In the genomic region with DNA sequence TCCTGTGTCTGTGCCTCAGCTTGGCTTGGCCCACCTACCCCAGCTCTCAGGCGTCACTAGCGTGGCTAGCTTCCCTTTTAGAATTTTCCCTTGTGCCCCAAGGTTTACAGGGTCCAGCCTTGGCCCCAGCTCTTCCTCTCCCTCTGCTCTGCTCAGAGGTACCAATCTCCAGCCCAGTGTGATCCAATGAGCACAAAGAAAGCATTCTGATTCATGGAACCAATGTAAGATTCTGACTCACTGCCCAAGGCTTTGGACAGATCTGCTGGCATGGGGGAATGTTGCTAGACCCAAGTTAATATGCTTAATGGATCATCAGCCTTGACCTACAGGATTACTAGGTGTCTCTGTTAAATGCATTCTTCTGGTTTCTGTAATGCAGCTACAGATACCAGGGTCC, we compare ENCODE assay signal across 16 mouse cellular contexts.
"Had no signal": no experiment of that assay in that cellular context is flagged by ENCODE, and none has a peak within 500 bp of the region (broad histone marks: within the 10 kb centered on the region; RNA-seq: fewer than 3 reads in every experiment).

No protein-coding gene starts in this region.

- H3K36me3 ChIP-seq: limb, embryonic 15.5 days; liver, embryonic 12.5 days; midbrain, embryonic 10.5 days; neural tube, embryonic 15.5 days had no signal

- ATAC-seq: liver, embryonic 12.5 days had no signal

- DNase-seq: kidney, adult 18-20 months; kidney, postnatal 4 days; lung, embryonic 14.5 days; lung, postnatal 10 days; lung, postnatal 4 days; midbrain, embryonic 14.5 days; right cerebral cortex, postnatal 4 days; spleen, adult 18-20 months; thymus, adult 18-20 months; thymus, postnatal 14 days had no signal

- H3K4me1 ChIP-seq: limb, embryonic 15.5 days; liver, embryonic 12.5 days; midbrain, embryonic 10.5 days; neural tube, embryonic 15.5 days had no signal

- H3K9ac ChIP-seq: limb, embryonic 15.5 days; liver, embryonic 12.5 days; lung, embryonic 14.5 days; neural tube, embryonic 15.5 days had no signal

- H3K4me3 ChIP-seq: layer of hippocampus, adult 2 months; limb, embryonic 15.5 days; liver, embryonic 12.5 days; midbrain, embryonic 10.5 days; myocyte; neural tube, embryonic 15.5 days had no signal

- H3K27me3 ChIP-seq: limb, embryonic 15.5 days; liver, embryonic 12.5 days; neural tube, embryonic 15.5 days had no signal

- H3K27ac ChIP-seq: layer of hippocampus, adult 2 months; limb, embryonic 15.5 days; liver, embryonic 12.5 days; midbrain, embryonic 10.5 days; neural tube, embryonic 15.5 days had no signal

- H3K4me2 ChIP-seq: limb, embryonic 15.5 days; liver, embryonic 12.5 days; lung, embryonic 14.5 days; neural tube, embryonic 15.5 days had no signal

- H3K9me3 ChIP-seq: limb, embryonic 15.5 days; liver, embryonic 12.5 days; midbrain, embryonic 10.5 days; neural tube, embryonic 15.5 days had no signal
